Mouse (Mus musculus) hindbrain, embryonic 11.5 days (tissue): ENCODE results near the gene Sertad1. TPM values are rescaled to one million over a fixed set of nuclear protein-coding genes. Genes with fewer than 3 reads are reported as not detected.

Source experiments
- ATAC-seq: fragments of 200-750 bp; cut with Nextera tagmentation; 2 replicates; pipeline ENCODE4 v1.8.0; 2017; ENCODE audit warnings: mild to moderate bottlenecking, moderate TSS enrichment, moderate library complexity; ENCODE audit not compliant: low FRiP score
- DNase-seq: peaks from one replicate; pipeline ENCODE4 v3.0.0-alpha.2; 2015; ENCODE audit warnings: low spot score
- H3K27ac ChIP-seq: fragments of 300-500 bp; sonication (generic); 2 replicates; pipeline ENCODE4 v1.5.1; 2014; ENCODE audit warnings: mild to moderate bottlenecking, low read depth, low read length
- H3K27me3 ChIP-seq: fragments of 300-500 bp; sonication (generic); 2 replicates; pipeline ENCODE4 v1.6.1; 2014; ENCODE audit warnings: mild to moderate bottlenecking, low read length, moderate library complexity, mixed read lengths; ENCODE audit not compliant: control insufficient read depth, insufficient read depth
- H3K36me3 ChIP-seq: fragments of 300-500 bp; sonication (generic); 2 replicates; pipeline ENCODE4 v1.6.1; 2014; ENCODE audit warnings: mild to moderate bottlenecking, low read length, moderate library complexity, mixed read lengths; ENCODE audit not compliant: control insufficient read depth, insufficient read depth
- H3K4me1 ChIP-seq: fragments of 300-500 bp; sonication (generic); replicated peaks from 2 replicates; pipeline ENCODE4 v1.6.1; 2014; ENCODE audit warnings: low read length, mixed read lengths; ENCODE audit not compliant: control insufficient read depth, insufficient read depth
- H3K4me2 ChIP-seq: fragments of 300-500 bp; sonication (generic); replicated peaks from 2 replicates; pipeline ENCODE4 v1.6.1; 2014; ENCODE audit warnings: mild to moderate bottlenecking, low read depth, low read length
- H3K4me3 ChIP-seq: fragments of 300-500 bp; sonication (generic); 2 replicates; pipeline ENCODE4 v1.5.1; 2014; ENCODE audit warnings: low read depth, low read length
- H3K9ac ChIP-seq: fragments of 300-500 bp; sonication (generic); 2 replicates; pipeline ENCODE4 v1.6.1; 2014; ENCODE audit warnings: low read depth, low read length
- H3K9me3 ChIP-seq: fragments of 300-500 bp; sonication (generic); 2 replicates; pipeline ENCODE4 v1.6.1; 2016; ENCODE audit warnings: low read length; ENCODE audit not compliant: control insufficient read depth
- WGBS: fragments of 180-500 bp; shearing (Covaris S2); extraction: QIAGEN DNeasy Blood & Tissue Kit; methylation state at CpG from one replicate; pipeline ENCODE4 v1.1.7; 2014; 5-methylcytosine and 5-hydroxymethylcytosine counted together
- polyA plus RNA-seq: library from polyadenylated mRNA; unstranded; fragments of >200 nt; fragmentation: Nextera tagmentation; extraction: Ambion mirVana; gene quantifications from 2 replicates; pipeline ENCODE4 v1.2.1, GENCODE M21; 2014

Gene Sertad1
- polyA plus RNA-seq, 1 experiment from 2014 or later, result 21.0 TPM

DNA sequence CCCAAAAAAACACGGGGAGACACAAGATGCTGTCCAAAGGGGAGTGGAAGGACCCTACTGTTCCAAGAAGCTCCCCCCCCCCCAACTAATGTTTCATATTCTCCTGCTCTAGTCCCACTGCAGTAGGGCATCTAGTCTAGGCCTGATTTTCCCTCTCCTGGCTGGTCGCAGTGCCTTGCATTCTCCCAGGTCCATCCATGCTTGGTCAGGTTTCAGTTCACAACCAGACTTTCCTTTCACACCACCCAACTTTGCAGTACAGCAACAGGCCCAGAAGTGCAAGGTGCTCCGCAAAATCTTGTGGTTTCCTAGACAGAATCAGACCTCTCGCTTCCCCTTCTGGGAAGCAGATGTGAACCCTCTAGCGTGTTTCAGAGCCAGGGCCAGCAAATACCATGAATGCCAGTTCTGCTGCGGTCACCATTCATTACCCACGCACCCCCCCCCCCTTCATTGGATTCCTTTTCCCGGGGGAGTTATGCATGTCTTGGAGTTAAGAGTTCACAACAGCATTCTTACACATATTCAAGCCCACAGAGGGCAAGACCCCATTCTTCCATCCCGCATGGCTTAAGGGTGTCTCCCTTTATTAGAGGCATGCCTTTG lies 20.2 kb downstream of the Sertad1 start:
- Histone ChIP-seq H3K4me2 (peak overlapping the region; percentile 49), H3K9ac (peak overlapping the region; percentile 58; the same call in 1 of the 2 replicates), H3K4me1 (0 out of 2 replicates have a peak, but pooled peaks cover 3% of the 10 kb centered on the region), H3K27ac (no peak overlapping the region), H3K36me3 (no peaks in the 10 kb centered on the region), H3K27me3 (no peaks in the 10 kb centered on the region), H3K9me3 (no peaks in the 10 kb centered on the region), H3K4me3 (no peak overlapping the region)
- ATAC-seq, result peak; percentile 3; the same call in 1 of the 2 replicates
- 44% methylated on average over 9 of the region's 9 CpGs for WGBS
- peak; percentile 38 for DNase-seq

DNA sequence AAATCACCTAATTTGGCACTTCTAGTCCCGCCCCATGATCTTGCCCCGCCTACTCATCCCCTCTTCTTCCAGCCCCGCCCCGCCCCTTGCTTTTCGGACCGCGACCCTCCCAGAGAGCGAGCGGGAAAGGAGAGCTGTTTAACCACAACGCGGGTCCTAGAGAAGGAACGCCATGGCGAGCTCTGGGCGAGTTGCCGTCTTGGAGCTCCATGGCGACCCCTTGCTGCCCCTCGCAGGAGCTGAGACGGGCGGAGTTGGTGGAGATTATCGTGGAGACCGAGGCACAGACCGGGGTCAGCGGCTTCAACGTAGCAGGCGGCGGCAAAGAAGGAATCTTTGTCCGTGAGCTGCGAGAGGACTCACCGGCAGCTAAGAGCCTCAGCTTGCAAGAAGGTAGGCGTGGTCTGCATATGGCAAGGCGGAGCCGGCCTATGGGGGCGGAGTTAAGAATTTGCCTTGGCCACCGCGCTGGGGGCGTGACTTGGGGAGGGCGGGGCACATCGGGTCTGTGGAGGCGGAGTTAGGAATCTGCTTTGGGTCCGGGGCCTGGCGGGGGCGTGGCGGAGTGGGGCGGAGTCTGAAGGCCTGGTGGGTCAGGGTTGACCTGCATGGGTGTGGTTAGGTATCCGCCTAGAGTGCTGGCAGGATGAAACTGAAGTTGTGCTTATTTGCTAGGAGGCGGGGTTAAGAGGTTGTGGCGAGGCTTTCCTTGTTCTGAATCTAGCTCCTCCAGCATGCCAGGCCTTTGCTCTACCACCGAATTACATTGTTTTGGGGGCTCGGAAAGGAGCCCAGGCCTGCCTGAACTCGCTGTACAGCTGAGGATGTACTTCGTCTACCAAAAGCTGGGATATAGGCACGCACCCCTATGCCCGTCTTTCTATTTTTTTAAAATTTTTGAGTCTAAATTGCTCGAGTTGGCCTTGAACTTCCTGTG lies 21.3 kb downstream of the Sertad1 start:
- WGBS, result under 1% methylated on average over 52 of the region's 54 CpGs
- Histone ChIP-seq H3K4me2 (peak overlapping the region; percentile 49), H3K4me1 (0 out of 2 replicates have a peak, but pooled peaks cover 3% of the 10 kb centered on the region), H3K27ac (peak overlapping the region; percentile 92), H3K4me3 (peak overlapping the region; percentile 39), H3K27me3 (no peaks in the 10 kb centered on the region), H3K9me3 (no peaks in the 10 kb centered on the region), H3K9ac (peak overlapping the region; percentile 58), H3K36me3 (no peaks in the 10 kb centered on the region)
- ATAC-seq (peak; percentile 94), DNase-seq (peak; percentile 99)

DNA sequence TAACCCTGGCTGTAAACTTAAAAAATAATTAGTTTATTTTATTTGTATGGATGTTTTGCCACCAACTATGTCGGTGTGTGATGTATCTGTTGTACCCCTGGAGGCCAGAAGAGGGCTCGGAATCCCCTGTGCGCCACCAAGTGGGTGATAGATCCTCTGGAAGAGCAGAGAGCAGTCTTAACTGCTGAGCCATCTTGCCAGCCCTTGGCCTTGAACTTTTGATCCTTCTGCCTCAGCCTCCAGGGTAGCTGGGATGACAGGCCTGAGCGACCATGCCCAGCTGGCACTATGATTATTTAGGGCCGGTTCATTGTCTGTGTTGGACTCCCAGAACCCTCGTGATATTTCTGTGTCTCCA lies 21.9 kb downstream of the Sertad1 start:
- Histone ChIP-seq H3K4me3 (peak overlapping the region; percentile 39; the same call in 1 of the 2 replicates), H3K4me2 (peak overlapping the region; percentile 49), H3K4me1 (0 out of 2 replicates have a peak, but pooled peaks cover 3% of the 10 kb centered on the region), H3K27me3 (no peaks in the 10 kb centered on the region), H3K9ac (no peak overlapping the region), H3K27ac (no peak overlapping the region), H3K36me3 (no peaks in the 10 kb centered on the region), H3K9me3 (no peaks in the 10 kb centered on the region)
- WGBS, result 24% methylated on average over 6 of the region's 6 CpGs
- DNase-seq (peak; percentile 62), ATAC-seq (peak; percentile 60)

DNA sequence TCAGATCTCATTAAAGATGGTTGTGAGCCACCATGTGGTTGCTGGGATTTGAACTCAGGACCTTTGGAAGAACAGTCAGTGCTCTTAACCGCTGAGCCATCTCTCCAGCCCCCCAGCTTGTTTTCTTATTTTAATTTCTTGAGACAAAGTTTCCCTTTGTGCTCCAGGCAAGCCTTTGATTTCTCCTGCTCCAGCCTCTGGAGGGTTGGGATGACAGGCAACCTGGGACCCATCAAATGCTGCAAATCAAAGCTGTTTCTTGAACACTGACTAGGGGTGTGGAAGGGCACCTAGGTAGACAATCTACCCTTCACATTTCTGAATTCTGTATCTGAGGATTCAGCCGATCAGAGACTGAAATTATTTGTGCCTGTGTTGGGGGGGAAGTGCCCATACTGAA lies 24.1 kb downstream of the Sertad1 start:
- H3K36me3 ChIP-seq, result no peaks in the 10 kb centered on the region
- WGBS, result 84% methylated on average over 2 of the region's 2 CpGs
- no peak overlapping the region for H3K4me2 ChIP-seq
- no peak for ATAC-seq
- H3K4me1 ChIP-seq, result 0 out of 2 replicates have a peak, but pooled peaks cover 3% of the 10 kb centered on the region
- no peak overlapping the region for H3K4me3 ChIP-seq
- H3K27me3 ChIP-seq, result no peaks in the 10 kb centered on the region
- no peak overlapping the region for H3K27ac ChIP-seq
- no peaks in the 10 kb centered on the region for H3K9me3 ChIP-seq
- no peak overlapping the region for H3K9ac ChIP-seq
- no peak for DNase-seq

DNA sequence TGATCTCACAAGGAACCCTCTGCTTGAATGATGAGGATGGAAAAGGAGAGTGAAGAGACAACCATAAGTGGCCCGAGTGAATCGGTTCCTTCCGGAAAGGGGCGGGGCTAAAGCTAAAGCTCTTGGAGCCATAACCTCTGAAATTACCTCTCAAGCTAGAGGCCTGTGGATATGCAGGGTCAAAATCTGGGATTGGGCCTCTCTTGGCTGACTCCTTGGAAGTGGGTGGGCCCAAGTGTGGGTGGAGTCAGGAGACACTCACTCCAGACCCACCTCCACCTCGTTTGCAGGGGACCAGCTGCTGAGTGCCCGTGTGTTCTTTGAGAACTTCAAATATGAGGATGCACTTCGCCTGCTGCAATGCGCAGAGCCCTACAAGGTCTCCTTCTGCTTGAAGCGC lies 28.3 kb downstream of the Sertad1 start:
- Histone ChIP-seq H3K9ac (no peak overlapping the region), H3K36me3 (no peaks in the 10 kb centered on the region), H3K27me3 (no peaks in the 10 kb centered on the region), H3K4me1 (no peaks in the 10 kb centered on the region), H3K27ac (no peak overlapping the region), H3K9me3 (no peaks in the 10 kb centered on the region), H3K4me3 (no peak overlapping the region), H3K4me2 (no peak overlapping the region)
- ATAC-seq, result no peak
- whole genome bisulfite sequencing, result 84% methylated on average over 9 of the region's 9 CpGs
- DNase-seq, result no peak

DNA sequence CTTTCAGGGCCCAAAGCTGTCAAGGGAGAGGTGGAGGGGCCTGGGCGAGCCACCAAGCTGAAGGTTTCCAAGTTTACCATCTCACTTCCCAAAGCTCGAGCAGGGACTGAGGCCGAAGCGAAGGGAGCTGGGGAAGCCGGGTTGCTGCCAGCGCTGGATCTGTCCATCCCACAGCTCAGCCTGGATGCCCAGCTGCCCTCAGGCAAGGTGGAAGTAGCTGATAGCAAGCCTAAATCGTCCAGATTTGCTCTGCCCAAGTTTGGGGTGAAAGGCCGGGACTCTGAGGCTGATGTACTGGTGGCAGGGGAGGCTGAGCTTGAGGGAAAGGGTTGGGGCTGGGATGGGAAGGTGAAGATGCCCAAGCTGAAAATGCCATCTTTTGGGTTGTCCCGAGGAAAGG lies 31.6 kb downstream of the Sertad1 start:
- Histone ChIP-seq H3K27ac (no peak overlapping the region), H3K27me3 (no peaks in the 10 kb centered on the region), H3K9ac (no peak overlapping the region), H3K4me3 (no peak overlapping the region), H3K4me2 (no peak overlapping the region), H3K36me3 (no peaks in the 10 kb centered on the region), H3K4me1 (no peaks in the 10 kb centered on the region), H3K9me3 (no peaks in the 10 kb centered on the region)
- DNase-seq (no peak), ATAC-seq (no peak)
- 91% methylated on average over 9 of the region's 9 CpGs for WGBS

DNA sequence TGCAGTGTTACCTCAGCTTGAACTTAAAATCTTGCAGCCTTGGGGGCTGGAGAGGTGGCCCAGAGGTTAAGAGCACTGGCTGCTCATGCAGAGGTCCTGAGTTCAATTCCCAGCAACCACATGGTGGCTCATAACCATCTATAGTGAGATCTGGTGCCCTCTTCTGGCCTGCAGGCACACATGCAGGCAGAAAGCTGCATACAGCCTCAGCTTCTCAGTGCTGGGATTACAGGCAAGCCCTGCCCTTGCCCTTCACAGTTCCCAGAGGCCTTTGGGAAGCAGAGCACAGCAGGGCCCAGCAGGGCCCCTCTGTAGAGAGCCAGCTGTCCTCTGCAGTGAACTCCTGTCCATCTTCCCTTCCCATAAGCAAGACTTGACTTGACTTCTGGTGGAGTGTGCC lies 33.4 kb downstream of the Sertad1 start:
- Histone ChIP-seq H3K27me3 (no peaks in the 10 kb centered on the region), H3K36me3 (no peaks in the 10 kb centered on the region)
- DNase-seq, result no peak

DNA sequence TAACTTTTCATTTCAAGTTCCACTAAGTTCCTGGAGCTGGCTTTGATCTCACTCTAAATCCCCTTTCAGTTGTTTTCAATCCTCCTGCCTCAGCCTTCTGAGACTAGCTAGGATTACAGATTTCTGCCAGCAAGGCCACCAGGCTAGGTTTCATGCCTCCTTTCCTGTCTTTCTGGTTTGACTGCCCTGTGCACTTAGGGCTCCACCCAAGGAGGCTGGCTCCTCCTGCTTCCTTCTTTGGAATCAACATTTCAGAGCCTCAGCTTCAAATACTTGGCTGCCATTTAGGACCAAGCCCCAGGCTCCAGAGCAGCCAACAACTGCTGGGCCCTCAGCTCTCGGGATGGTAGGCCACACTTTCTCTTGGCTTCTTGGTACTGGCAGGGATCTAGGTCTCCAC lies 33.9 kb downstream of the Sertad1 start:
- no peaks in the 10 kb centered on the region for H3K4me1 ChIP-seq
- H3K36me3 ChIP-seq, result no peaks in the 10 kb centered on the region
- H3K9ac ChIP-seq, result no peak overlapping the region
- H3K4me3 ChIP-seq, result no peak overlapping the region
- no peaks in the 10 kb centered on the region for H3K9me3 ChIP-seq
- ATAC-seq, result no peak
- WGBS, result 91% methylated on average over 1 of the region's 1 CpGs
- DNase-seq, result no peak
- no peaks in the 10 kb centered on the region for H3K27me3 ChIP-seq
- H3K27ac ChIP-seq, result no peak overlapping the region
- H3K4me2 ChIP-seq, result no peak overlapping the region

More for the DNA sequence above, 33.4 kb downstream of the Sertad1 start:
- no peak overlapping the region for H3K4me3 ChIP-seq
- no peaks in the 10 kb centered on the region for H3K9me3 ChIP-seq
- H3K4me2 ChIP-seq, result no peak overlapping the region
- H3K27ac ChIP-seq, result no peak overlapping the region
- H3K4me1 ChIP-seq, result no peaks in the 10 kb centered on the region
- ATAC-seq, result no peak
- no peak overlapping the region for H3K9ac ChIP-seq
